Mouse (Mus musculus) spleen, adult 2 months (tissue): ENCODE data around the gene Spats2l. TPM values are rescaled to one million over a fixed set of nuclear protein-coding genes. Genes with fewer than 3 reads are reported as not detected.
A peak's percentile ranks its signal among the peaks of the same experiment; 100 is the strongest.

Source experiments
- DNase-seq, 2 experiments: peaks; one replicate each; pipeline versions ENCODE4 v3.0.0 to v3.0.0-alpha.2; 2012 to 2021; ENCODE audit warnings: low spot score in 2 of 2, low read depth in 1 of 2
- H3K27ac ChIP-seq: fragments of 200-500 bp; 2 replicates; pipeline ENCODE4 v1.5.1; 2012; ENCODE audit warnings: low read length, inconsistent platforms; ENCODE audit not compliant: insufficient read depth
- H3K27me3 ChIP-seq: fragments of 200-500 bp; 2 replicates; pipeline ENCODE4 v1.6.1; 2012; ENCODE audit warnings: mild to moderate bottlenecking, moderate library complexity, low read length, inconsistent platforms; ENCODE audit not compliant: control insufficient read depth, insufficient read depth
- H3K36me3 ChIP-seq: fragments of 200-500 bp; 2 replicates; pipeline ENCODE4 v1.6.1; 2012; ENCODE audit warnings: mild to moderate bottlenecking, low read length, inconsistent platforms; ENCODE audit not compliant: control insufficient read depth, insufficient read depth
- H3K4me1 ChIP-seq: fragments of 200-500 bp; 2 replicates; pipeline ENCODE4 v1.6.1; 2011; ENCODE audit warnings: inconsistent platforms; ENCODE audit not compliant: control insufficient read depth, insufficient read depth, insufficient read length
- H3K4me3 ChIP-seq: fragments of 200-500 bp; 2 replicates; pipeline ENCODE4 v1.5.1; 2011; ENCODE audit warnings: mild to moderate bottlenecking, inconsistent platforms; ENCODE audit not compliant: insufficient read depth, insufficient read length; ENCODE audit errors: extremely low read depth
- CTCF ChIP-seq: fragments of 200-500 bp; IDR thresholded peaks from 2 replicates; pipeline ENCODE4 v1.5.1; 2011; ENCODE audit warnings: mild to moderate bottlenecking, inconsistent platforms; ENCODE audit not compliant: insufficient read depth, insufficient read length, insufficient replicate concordance; ENCODE audit errors: extremely low read depth
- POLR2A ChIP-seq: fragments of 200-500 bp; IDR thresholded peaks from 2 replicates; pipeline ENCODE4 v1.6.1; 2011; ENCODE audit warnings: low read depth, low read length, inconsistent platforms
- WGBS: fragments of 180-500 bp; shearing (Covaris S2); methylation state at CpG from one replicate; pipeline ENCODE4 v1.1.7; 2018; 5-methylcytosine and 5-hydroxymethylcytosine counted together
- polyA plus RNA-seq: library from polyadenylated mRNA; depleted of rRNA; stranded (reverse); fragments of >200 nt; gene quantifications from 2 replicates; pipeline ENCODE4 v1.2.3, GENCODE M21; 2012; rRNA removed

Gene Spats2l
- polyA plus RNA-seq, 1 experiment: 1.1 TPM

DNA sequence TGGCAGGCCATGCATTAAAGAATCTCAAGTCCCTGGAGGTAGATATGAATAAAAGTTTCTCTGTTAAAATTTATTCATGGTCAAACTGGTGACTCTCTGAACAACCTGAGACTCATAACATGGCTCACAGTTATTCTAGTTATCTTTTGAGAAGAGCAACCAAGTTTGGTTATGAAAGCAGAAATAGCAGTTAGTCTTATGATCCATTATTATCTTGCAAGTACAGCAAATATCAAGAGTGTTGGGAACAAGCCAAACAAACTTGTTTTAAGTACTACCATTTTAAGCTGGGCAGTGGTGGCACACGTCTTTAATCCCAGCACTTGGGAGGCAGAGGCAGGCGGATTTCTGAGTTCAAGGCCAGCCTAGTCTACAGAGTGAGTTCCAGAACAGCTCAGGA is 217.3 kb downstream of the Spats2l start:
- no peak overlapping the region for H3K4me3 ChIP-seq
- H3K4me1 ChIP-seq: no peaks in the 10 kb centered on the region
- WGBS: 79% methylated on average over 2 of the region's 2 CpGs

DNA sequence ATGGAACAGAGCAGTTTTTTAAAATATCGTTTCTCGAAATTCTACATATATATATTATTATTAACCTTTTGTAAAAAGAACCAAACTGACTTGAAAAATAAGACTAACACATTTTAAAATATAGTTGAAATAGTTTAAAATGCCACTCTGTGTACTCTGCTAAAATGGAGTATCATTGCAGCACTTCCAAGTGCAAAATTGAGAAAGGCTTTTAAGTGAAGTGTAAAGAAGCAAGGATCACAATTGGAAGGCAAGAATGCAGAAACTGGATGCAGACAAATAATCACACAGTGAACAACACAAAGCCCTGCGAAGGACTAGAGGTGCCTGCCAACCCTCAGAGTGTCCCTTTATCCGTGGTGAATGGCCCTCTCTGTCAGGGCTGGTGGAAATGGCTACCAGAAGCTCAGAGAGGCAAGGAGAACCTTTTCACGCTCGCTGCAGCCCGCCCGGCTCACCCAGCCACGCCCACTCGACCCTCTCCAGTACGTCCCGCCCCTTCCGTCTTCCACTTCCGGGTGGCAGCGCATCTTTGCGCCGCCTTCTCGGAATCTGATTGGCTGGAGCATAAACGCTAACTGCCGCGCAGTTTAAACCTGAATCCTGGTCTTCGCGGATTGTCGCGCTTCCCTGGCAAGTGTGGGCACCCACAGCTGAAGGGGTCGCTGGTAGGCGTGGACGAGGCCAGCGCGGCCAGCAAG is 221.6 kb downstream of the Spats2l start, which contains the start of gene Sgo2a:
TSS of gene Sgo2a (plus strand) at position 540 of the 701 bp plus-strand sequence.
- Histone ChIP-seq H3K27me3 (no peaks in the 10 kb centered on the region), H3K4me1 (no peaks in the 10 kb centered on the region; the same call in 1 of the 2 replicates), H3K4me3 (peak within 1 kb of the TSS; percentile 97), H3K27ac (peak within 1 kb of the TSS; percentile 72), H3K36me3 (no peaks in the 10 kb centered on the region)
- DNase-seq: peak; percentile 85 to 91
- 7% methylated on average over 30 of the region's 30 CpGs for WGBS
- TF ChIP-seq CTCF (no peak), POLR2A (peak; percentile 19; the same call in 1 of the 2 replicates)

More for the DNA sequence above, 217.3 kb downstream of the Spats2l start:
- H3K27ac ChIP-seq: no peak overlapping the region
- no peak for DNase-seq
- H3K27me3 ChIP-seq: no peaks in the 10 kb centered on the region
- TF ChIP-seq POLR2A (no peak), CTCF (no peak)
- H3K36me3 ChIP-seq: no peaks in the 10 kb centered on the region

DNA sequence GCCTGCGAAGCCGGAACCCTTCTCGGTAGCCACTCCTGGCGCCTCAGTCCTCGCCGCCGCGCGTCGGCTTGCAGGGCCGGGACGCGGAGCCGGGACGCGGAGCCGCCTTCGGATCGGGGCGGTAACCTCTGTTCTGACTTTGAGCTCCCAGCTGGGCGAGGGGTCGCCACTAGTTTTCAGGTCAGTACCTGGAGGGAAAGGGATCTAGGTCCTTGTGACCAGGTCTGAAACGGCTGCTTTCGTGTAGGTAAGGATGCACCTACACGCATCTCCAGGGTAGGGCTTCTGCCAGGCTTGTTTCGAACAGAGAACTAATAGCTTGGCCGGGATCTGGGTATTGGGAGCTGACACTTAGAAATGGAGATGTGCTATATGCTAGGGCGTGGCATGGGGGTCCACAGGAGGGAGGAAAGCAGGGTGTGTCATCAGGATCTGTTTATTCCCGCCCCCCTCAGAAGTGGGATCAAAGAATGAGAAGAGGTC is 222.2 kb downstream of the Spats2l start:
- H3K4me3 ChIP-seq: peak overlapping the region; percentile 97
- under 1% methylated on average over 29 of the region's 29 CpGs for WGBS
- peak overlapping the region; percentile 23; the same call in 1 of the 2 replicates for H3K27ac ChIP-seq
- DNase-seq: no peak
- no peaks in the 10 kb centered on the region; the same call in 1 of the 2 replicates for H3K4me1 ChIP-seq
- H3K36me3 ChIP-seq: no peaks in the 10 kb centered on the region
- no peak for TF ChIP-seq CTCF
- no peak for TF ChIP-seq POLR2A
- H3K27me3 ChIP-seq: no peaks in the 10 kb centered on the region

Other genes starting within 250 kb of the Spats2l start
- gene Sgo2a, start 221.8 kb downstream of the Spats2l start, polyA plus RNA-seq: 0.35 and 0.59 TPM in 2 replicates
- gene Kctd18, start 244.8 kb downstream of the Spats2l start, polyA plus RNA-seq: 5.4 and 5.6 TPM in 2 replicates